Comparison of ENCODE assay signal across 21 mouse cellular contexts in genomic region chr2:29473907-29474306, GRCm38 (mm10).
DNase-seq lines count a peak whose midpoint lies in the region; ATAC-seq and TF ChIP-seq lines count a peak whose summit lies in the region.
"Had no signal": no experiment of that assay in that cellular context is flagged by ENCODE, and none has a peak within 500 bp of the region (broad histone marks: within the 10 kb centered on the region; RNA-seq: fewer than 3 reads in every experiment).

No protein-coding gene starts in this region.

- no peak for TF ChIP-seq EP300 in lung, postnatal 0 days (IDR thresholded peaks at IDR 0.05)

- peak; percentile 39 for DNase-seq in hindbrain, embryonic 11.5 days (ENCODE audit: low spot score)
- no peak for DNase-seq in hindbrain, postnatal 0 days (ENCODE audit: low spot score)
- DNase-seq in lung, postnatal 0 days (ENCODE audit: low spot score): peak; percentile 8
- no peak for DNase-seq in lung, postnatal 36 days
- DNase-seq in 3T3-L1 (ENCODE audit: low read depth, low spot score): peak; percentile 32
- no peak for DNase-seq in liver, embryonic 11.5 days (ENCODE audit: low spot score)
- DNase-seq: adrenal gland, adult 2 months; adrenal gland, postnatal 25 days; cerebellum, adult 18-20 months; cerebellum, adult 9-11 months; cerebellum, postnatal 36 days; gastrocnemius, postnatal 10 days; heart, adult 18-20 months; heart, postnatal 10 days; heart, postnatal 4 days had no signal

- no peaks in the 10 kb centered on the region for H3K36me3 ChIP-seq in hindbrain, embryonic 11.5 days (ENCODE audit: control insufficient read depth, insufficient read depth, low read length)
- H3K36me3 ChIP-seq in hindbrain, postnatal 0 days (ENCODE audit: insufficient read depth, low read length): no peaks in the 10 kb centered on the region
- no peaks in the 10 kb centered on the region for H3K36me3 ChIP-seq in lung, postnatal 0 days (ENCODE audit: insufficient read depth, low read length)
- no peaks in the 10 kb centered on the region for H3K36me3 ChIP-seq in neural tube, embryonic 14.5 days (ENCODE audit: control insufficient read depth, insufficient read depth, low read length)
- H3K36me3 ChIP-seq in liver, embryonic 11.5 days (ENCODE audit: control insufficient read depth, insufficient read depth, low read length): no peaks in the 10 kb centered on the region
- no peaks in the 10 kb centered on the region for H3K36me3 ChIP-seq in forebrain, embryonic 13.5 days (ENCODE audit: poor library complexity, severe bottlenecking)
- H3K36me3 ChIP-seq: embryonic facial prominence, embryonic 15.5 days had no signal

- H3K27ac ChIP-seq in hindbrain, embryonic 11.5 days (ENCODE audit: low read depth, low read length): no peak overlapping the region
- no peak overlapping the region for H3K27ac ChIP-seq in hindbrain, postnatal 0 days
- no peak overlapping the region for H3K27ac ChIP-seq in lung, postnatal 0 days (ENCODE audit: low read length)
- no peak overlapping the region for H3K27ac ChIP-seq in neural tube, embryonic 14.5 days (ENCODE audit: low read depth, low read length)
- H3K27ac ChIP-seq in liver, embryonic 11.5 days (ENCODE audit: low read depth, low read length): no peak overlapping the region
- H3K27ac ChIP-seq in forebrain, embryonic 13.5 days: no peak overlapping the region
- H3K27ac ChIP-seq: embryonic facial prominence, embryonic 15.5 days; heart, embryonic 10.5 days had no signal

- 44% methylated on average over 2 of the region's 2 CpGs for WGBS in hindbrain, embryonic 11.5 days
- WGBS in hindbrain, postnatal 0 days: 31% methylated on average over 2 of the region's 2 CpGs
- whole genome bisulfite sequencing in lung, postnatal 0 days: 37% methylated on average over 2 of the region's 2 CpGs
- WGBS in neural tube, embryonic 14.5 days: 15% methylated on average over 2 of the region's 2 CpGs
- 60% methylated on average over 2 of the region's 2 CpGs for WGBS in liver, embryonic 11.5 days
- WGBS in forebrain, embryonic 13.5 days: 60% methylated on average over 2 of the region's 2 CpGs

- TF ChIP-seq CTCF in hindbrain, postnatal 0 days (IDR thresholded peaks at IDR 0.05; ENCODE audit: low read depth): no peak
- no peak for TF ChIP-seq CTCF in lung, postnatal 0 days (IDR thresholded peaks at IDR 0.05)

- no peaks in the 10 kb centered on the region for H3K27me3 ChIP-seq in hindbrain, embryonic 11.5 days (ENCODE audit: control insufficient read depth, insufficient read depth, low read length)
- H3K27me3 ChIP-seq in hindbrain, postnatal 0 days (ENCODE audit: insufficient read depth, low read length): no peaks in the 10 kb centered on the region
- no peaks in the 10 kb centered on the region for H3K27me3 ChIP-seq in lung, postnatal 0 days (replicated peaks; ENCODE audit: insufficient read depth, low read length)
- H3K27me3 ChIP-seq in neural tube, embryonic 14.5 days (ENCODE audit: control insufficient read depth, insufficient read depth, low read length): no peaks in the 10 kb centered on the region
- H3K27me3 ChIP-seq in liver, embryonic 11.5 days (replicated peaks; ENCODE audit: control insufficient read depth, insufficient read depth, low read length): no peaks in the 10 kb centered on the region
- H3K27me3 ChIP-seq in forebrain, embryonic 13.5 days: no peaks in the 10 kb centered on the region
- H3K27me3 ChIP-seq: CH12.LX; embryonic facial prominence, embryonic 15.5 days had no signal

- H3K4me1 ChIP-seq in hindbrain, embryonic 11.5 days (replicated peaks; ENCODE audit: control insufficient read depth, insufficient read depth, low read length): no peaks in the 10 kb centered on the region
- H3K4me1 ChIP-seq in hindbrain, postnatal 0 days (ENCODE audit: insufficient read depth, low read length): peaks cover 3% of the 10 kb centered on the region
- no peaks in the 10 kb centered on the region for H3K4me1 ChIP-seq in lung, postnatal 0 days (ENCODE audit: insufficient read depth, low read depth, low read length)
- H3K4me1 ChIP-seq in neural tube, embryonic 14.5 days (ENCODE audit: control insufficient read depth, insufficient read depth, low read length): peaks cover 4% of the 10 kb centered on the region; the same call in 1 of the 2 replicates
- peaks cover 3% of the 10 kb centered on the region; the same call in 1 of the 2 replicates for H3K4me1 ChIP-seq in liver, embryonic 11.5 days (replicated peaks; ENCODE audit: control insufficient read depth, insufficient read depth, low read length)
- H3K4me1 ChIP-seq in forebrain, embryonic 13.5 days: peaks cover 24% of the 10 kb centered on the region
- H3K4me1 ChIP-seq: embryonic facial prominence, embryonic 15.5 days had no signal

- H3K4me3 ChIP-seq in hindbrain, embryonic 11.5 days (ENCODE audit: low read depth, low read length): no peak overlapping the region
- H3K4me3 ChIP-seq in hindbrain, postnatal 0 days (ENCODE audit: low read length): no peak overlapping the region
- no peak overlapping the region for H3K4me3 ChIP-seq in lung, postnatal 0 days (ENCODE audit: low read depth, low read length)
- no peak overlapping the region for H3K4me3 ChIP-seq in neural tube, embryonic 14.5 days (ENCODE audit: low read depth, low read length)
- no peak overlapping the region for H3K4me3 ChIP-seq in liver, embryonic 11.5 days (ENCODE audit: low read depth, low read length)
- H3K4me3 ChIP-seq in forebrain, embryonic 13.5 days: no peak overlapping the region
- H3K4me3 ChIP-seq: embryonic facial prominence, embryonic 15.5 days; heart, embryonic 10.5 days had no signal

- H3K9ac ChIP-seq in hindbrain, embryonic 11.5 days (ENCODE audit: low read depth, low read length): no peak overlapping the region
- no peak overlapping the region for H3K9ac ChIP-seq in hindbrain, postnatal 0 days (replicated peaks; ENCODE audit: low read length)
- no peak overlapping the region for H3K9ac ChIP-seq in lung, postnatal 0 days (replicated peaks; ENCODE audit: low read depth)
- H3K9ac ChIP-seq in neural tube, embryonic 14.5 days (replicated peaks; ENCODE audit: low read depth, low read length): no peak overlapping the region
- no peak overlapping the region for H3K9ac ChIP-seq in liver, embryonic 11.5 days (ENCODE audit: low read depth, low read length)
- H3K9ac ChIP-seq in forebrain, embryonic 13.5 days: no peak overlapping the region
- H3K9ac ChIP-seq: embryonic facial prominence, embryonic 15.5 days had no signal

- no peaks in the 10 kb centered on the region for H3K9me3 ChIP-seq in hindbrain, embryonic 11.5 days (ENCODE audit: control insufficient read depth, low read length)
- no peaks in the 10 kb centered on the region for H3K9me3 ChIP-seq in hindbrain, postnatal 0 days (ENCODE audit: low read length)
- no peaks in the 10 kb centered on the region for H3K9me3 ChIP-seq in lung, postnatal 0 days (ENCODE audit: low read length)
- H3K9me3 ChIP-seq in neural tube, embryonic 14.5 days (ENCODE audit: control insufficient read depth, low read length): no peaks in the 10 kb centered on the region
- H3K9me3 ChIP-seq in liver, embryonic 11.5 days (ENCODE audit: control insufficient read depth, low read length): no peaks in the 10 kb centered on the region
- H3K9me3 ChIP-seq in forebrain, embryonic 13.5 days (replicated peaks): no peaks in the 10 kb centered on the region
- H3K9me3 ChIP-seq: embryonic facial prominence, embryonic 15.5 days; heart, embryonic 10.5 days had no signal

- ATAC-seq in hindbrain, embryonic 11.5 days (ENCODE audit: low FRiP score): no peak; the same call in 1 of the 2 replicates
- ATAC-seq in hindbrain, postnatal 0 days: no peak
- ATAC-seq in lung, postnatal 0 days: peak; percentile 74
- peak; percentile 44; the same call in 1 of the 2 replicates for ATAC-seq in neural tube, embryonic 14.5 days (ENCODE audit: low read depth)
- ATAC-seq in liver, embryonic 11.5 days (replicated peaks; ENCODE audit: low FRiP score): no peak
- ATAC-seq in forebrain, embryonic 13.5 days: no peak
- ATAC-seq: forebrain, embryonic 16.5 days had no signal

- H3K4me2 ChIP-seq in hindbrain, embryonic 11.5 days (replicated peaks; ENCODE audit: low read depth, low read length): no peak overlapping the region
- no peak overlapping the region for H3K4me2 ChIP-seq in hindbrain, postnatal 0 days (ENCODE audit: low read depth, low read length)
- no peak overlapping the region for H3K4me2 ChIP-seq in lung, postnatal 0 days (replicated peaks; ENCODE audit: low read depth, low read length)
- no peak overlapping the region for H3K4me2 ChIP-seq in neural tube, embryonic 14.5 days (ENCODE audit: low read depth, low read length)
- H3K4me2 ChIP-seq in liver, embryonic 11.5 days: no peak overlapping the region
- no peak overlapping the region for H3K4me2 ChIP-seq in forebrain, embryonic 13.5 days
- H3K4me2 ChIP-seq: embryonic facial prominence, embryonic 15.5 days had no signal

Comparison
In these comparisons a context has a peak if more than half of its experiments do, and no peak if none do; other contexts are left out.
1. DNase-seq: peak in hindbrain, embryonic 11.5 days (single experiment), lung, postnatal 0 days (single experiment) and 3T3-L1 (single experiment); none in hindbrain, postnatal 0 days (single experiment), lung, postnatal 36 days (single experiment) and liver, embryonic 11.5 days (single experiment).
2. ATAC-seq: peak in lung, postnatal 0 days (single experiment) and neural tube, embryonic 14.5 days (single experiment); none in hindbrain, embryonic 11.5 days (single experiment), hindbrain, postnatal 0 days (single experiment), liver, embryonic 11.5 days (single experiment) and forebrain, embryonic 13.5 days (single experiment).